Mouse (Mus musculus) liver, embryonic 14.5 days (tissue): ENCODE results near the gene 1700028K03Rik.

Source experiments
- CTCF ChIP-seq: IDR thresholded peaks from 2 replicates; pipeline ENCODE4 v1.5.1; 2016; ENCODE audit warnings: antibody characterized with exemption, low read depth, control low read depth
- EP300 ChIP-seq: IDR thresholded peaks from 2 replicates; pipeline ENCODE4 v1.6.1; 2016; ENCODE audit warnings: antibody characterized with exemption, low read depth

DNA sequence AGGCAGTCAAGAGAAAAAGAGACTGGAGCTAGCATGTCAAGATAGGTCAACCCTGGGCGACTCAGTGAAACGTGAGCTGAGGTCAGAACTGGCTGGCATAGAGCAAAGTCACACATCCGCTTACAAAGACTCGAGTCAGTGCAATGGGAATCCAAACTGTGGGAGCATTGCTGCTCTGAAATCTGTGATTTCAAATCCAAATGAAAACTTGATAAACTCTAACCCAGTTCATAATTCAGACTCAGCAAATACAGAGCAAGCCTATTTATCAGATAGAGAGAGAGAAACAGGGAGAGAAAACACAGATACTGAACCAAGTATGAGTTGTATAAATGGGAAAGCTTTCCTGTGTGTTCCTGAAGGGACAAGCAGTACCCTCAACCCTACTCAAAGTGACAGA is 27.2 kb upstream of the 1700028K03Rik start, which contains the start of gene Gm42669:
- TF ChIP-seq EP300 (no peak), CTCF (no peak)
